9 mouse cellular contexts compared by ENCODE assay signal in genomic region chr7:19753587-19753986, GRCm38 (mm10). TPM values are rescaled to one million over a fixed set of nuclear protein-coding genes. Genes with fewer than 3 reads are reported as not detected.
DNase-seq lines count a peak whose midpoint lies in the region; ATAC-seq lines count a peak whose summit lies in the region.
"Had no signal": no experiment of that assay in that cellular context is flagged by ENCODE, and none has a peak within 500 bp of the region (broad histone marks: within the 10 kb centered on the region; RNA-seq: fewer than 3 reads in every experiment).

No protein-coding gene starts in this region.

- H3K4me1 ChIP-seq in stomach, embryonic 16.5 days (ENCODE audit: control insufficient read depth, insufficient read depth, low read length) = peaks cover 31% of the 10 kb centered on the region

- peak; percentile 44 for DNase-seq in adrenal gland, adult 2 months
- no peak for DNase-seq in adrenal gland, postnatal 4 days (ENCODE audit: low spot score in 2 of 2)
- DNase-seq in urinary bladder, postnatal 14 days (ENCODE audit: low spot score) = peak; percentile 75
- no peak for DNase-seq in urinary bladder, adult 2 months (ENCODE audit: low spot score)
- DNase-seq in kidney, postnatal 36 days = peak; percentile 64 to 67
- no peak for DNase-seq in right cerebral cortex, adult 18-20 months
- DNase-seq in urinary bladder, postnatal 10 days (ENCODE audit: low spot score) = no peak

- H3K36me3 ChIP-seq in stomach, embryonic 16.5 days (ENCODE audit: control insufficient read depth, insufficient read depth, low read length) = 0 out of 2 replicates have a peak, but pooled peaks cover 5% of the 10 kb centered on the region
- H3K36me3 ChIP-seq: neural tube, embryonic 13.5 days had no signal

- no peak overlapping the region for H3K9ac ChIP-seq in stomach, embryonic 16.5 days (ENCODE audit: low read length)
- H3K9ac ChIP-seq: neural tube, embryonic 13.5 days had no signal

- H3K27me3 ChIP-seq in stomach, embryonic 16.5 days (ENCODE audit: control insufficient read depth, insufficient read depth, low read length) = no peaks in the 10 kb centered on the region
- H3K27me3 ChIP-seq: neural tube, embryonic 13.5 days had no signal

- no peaks in the 10 kb centered on the region for H3K9me3 ChIP-seq in stomach, embryonic 16.5 days (replicated peaks; ENCODE audit: control insufficient read depth, low read length)
- H3K9me3 ChIP-seq: neural tube, embryonic 13.5 days had no signal

- no peak overlapping the region for H3K4me2 ChIP-seq in stomach, embryonic 16.5 days (ENCODE audit: low read depth, low read length)
- H3K4me2 ChIP-seq: neural tube, embryonic 13.5 days had no signal

- ATAC-seq in stomach, embryonic 16.5 days (ENCODE audit: insufficient read depth, low FRiP score) = no peak

- peak overlapping the region; percentile 47; the same call in 1 of the 2 replicates for H3K27ac ChIP-seq in stomach, embryonic 16.5 days (ENCODE audit: low read length)
- H3K27ac ChIP-seq: neural tube, embryonic 13.5 days had no signal

- H3K4me3 ChIP-seq in stomach, embryonic 16.5 days (replicated peaks; ENCODE audit: low read length) = no peak overlapping the region
- H3K4me3 ChIP-seq: neural tube, embryonic 13.5 days had no signal

- WGBS in stomach, embryonic 16.5 days = 53% methylated on average over 7 of the region's 7 CpGs

RNA-seq across cellular contexts. Expression of gene Nectin2, which starts 3.3 kb away (rescaled TPM):
- total RNA-seq in adrenal gland, adult 2 months (2021) = 10 to 100 TPM; 76.9 to 98.1 TPM
- polyA plus RNA-seq in adrenal gland, adult 2 months (2012; rRNA removed) = 138 and 165 TPM in 2 replicates
- total RNA-seq in adrenal gland, postnatal 4 days (2021) = 10 to 100 TPM; 72.0 to 80.6 TPM
- 37.9 and 38.6 TPM in 2 replicates for polyA plus RNA-seq in urinary bladder, adult 2 months (2012; rRNA removed)
- polyA plus RNA-seq in stomach, embryonic 16.5 days (2015; fragmentation: Nextera tagmentation; extraction: Ambion mirVana) = 98.6 and 104 TPM in 2 replicates

RNA-seq across cellular contexts. Expression of gene Bcam, which starts 17.2 kb away (rescaled TPM):
- 10 to 100 TPM; 35.9 to 61.1 TPM for total RNA-seq in adrenal gland, adult 2 months (2021)
- polyA plus RNA-seq in adrenal gland, adult 2 months (2012; rRNA removed) = 103 and 108 TPM in 2 replicates
- 10 to 100 TPM; 59.8 to 84.7 TPM for total RNA-seq in adrenal gland, postnatal 4 days (2021)
- polyA plus RNA-seq in urinary bladder, adult 2 months (2012; rRNA removed) = 171 and 177 TPM in 2 replicates
- 118 and 122 TPM in 2 replicates for polyA plus RNA-seq in stomach, embryonic 16.5 days (2015; fragmentation: Nextera tagmentation; extraction: Ambion mirVana)

RNA-seq across cellular contexts. Expression of gene Tomm40, which starts 38.3 kb away (rescaled TPM):
- 100 to 1,000 TPM; 115 to 143 TPM for total RNA-seq in adrenal gland, adult 2 months (2021)
- 164 and 165 TPM in 2 replicates for polyA plus RNA-seq in adrenal gland, adult 2 months (2012; rRNA removed)
- total RNA-seq in adrenal gland, postnatal 4 days (2021) = 100 to 1,000 TPM; 137 to 139 TPM
- 50.6 and 62.6 TPM in 2 replicates for polyA plus RNA-seq in urinary bladder, adult 2 months (2012; rRNA removed)
- 65.2 and 81.8 TPM in 2 replicates for polyA plus RNA-seq in stomach, embryonic 16.5 days (2015; fragmentation: Nextera tagmentation; extraction: Ambion mirVana)

RNA-seq across cellular contexts. Expression of gene Cblc, which starts 43.0 kb away (rescaled TPM):
- total RNA-seq in adrenal gland, adult 2 months (2021) = not detected
- 0.60 TPM in 1 of 2 replicates, not detected in the other for polyA plus RNA-seq in adrenal gland, adult 2 months (2012; rRNA removed)
- 1 to 10 TPM in 1 of 2 experiments, under 1 TPM in 1; 0.68 to 1.0 TPM for total RNA-seq in adrenal gland, postnatal 4 days (2021)
- 25.6 and 37.5 TPM in 2 replicates for polyA plus RNA-seq in urinary bladder, adult 2 months (2012; rRNA removed)
- polyA plus RNA-seq in stomach, embryonic 16.5 days (2015; fragmentation: Nextera tagmentation; extraction: Ambion mirVana) = 31.2 and 32.9 TPM in 2 replicates
- polyA plus RNA-seq: neural tube, embryonic 13.5 days had no signal

RNA-seq across cellular contexts. Expression of gene Apoe, which starts 54.6 kb away (rescaled TPM):
- total RNA-seq in adrenal gland, adult 2 months (2021) = 1,000 to 10,000 TPM; 1,105 to 1,118 TPM
- polyA plus RNA-seq in adrenal gland, adult 2 months (2012; rRNA removed) = 1,670 and 1,938 TPM in 2 replicates
- 1,000 to 10,000 TPM in 1 of 2 experiments, 100 to 1,000 TPM in 1; 636 to 2,003 TPM for total RNA-seq in adrenal gland, postnatal 4 days (2021)
- polyA plus RNA-seq in urinary bladder, adult 2 months (2012; rRNA removed) = 1,139 and 1,516 TPM in 2 replicates
- 385 and 438 TPM in 2 replicates for polyA plus RNA-seq in stomach, embryonic 16.5 days (2015; fragmentation: Nextera tagmentation; extraction: Ambion mirVana)

Comparison
In these comparisons a context has a peak if more than half of its experiments do, and no peak if none do; other contexts are left out.
1. DNase-seq: peak in adrenal gland, adult 2 months (single experiment), urinary bladder, postnatal 14 days (single experiment) and kidney, postnatal 36 days (2 of 2); none in adrenal gland, postnatal 4 days (0 of 2), urinary bladder, adult 2 months (single experiment), right cerebral cortex, adult 18-20 months (single experiment) and urinary bladder, postnatal 10 days (single experiment).